Mouse (Mus musculus): ENCODE measurements around the gene Kera. TPM values are rescaled to one million over a fixed set of nuclear protein-coding genes. Genes with fewer than 3 reads are reported as not detected.

Gene Kera
- total RNA-seq (2023), result not detected

GRCm38 (mm10) chr10:97606579-97606978, at the start of gene Kera:
Kera (plus strand) TSS chr10:97606879.

GRCm38 (mm10) chr10:97564957-97565856, 41.5 kb upstream of the Kera start, which contains the start of gene Lum:
Lum (plus strand) TSS chr10:97565128.

GRCm38 (mm10) chr10:97643768-97644167, 37.1 kb downstream of the Kera start, which contains the start of gene Epyc:
Epyc (plus strand) TSS chr10:97644068.

Other genes with a start within 250 kb of the Kera start
- gene Dcn, start 127.3 kb upstream of the Kera start, total RNA-seq (2023), result not detected
- not detected for gene Lum, start 41.8 kb upstream of the Kera start, total RNA-seq (2023)
- gene Epyc, start 37.2 kb downstream of the Kera start, total RNA-seq (2023), result not detected
- not detected for gene Ccer1, start 86.2 kb downstream of the Kera start, total RNA-seq (2023)
- not detected for gene C030005K15Rik, start 119.9 kb downstream of the Kera start, total RNA-seq (2023)

Measured in B cell, adult 67 days (primary cell).